17 mouse cellular contexts compared by ENCODE assay signal in the genomic region with DNA sequence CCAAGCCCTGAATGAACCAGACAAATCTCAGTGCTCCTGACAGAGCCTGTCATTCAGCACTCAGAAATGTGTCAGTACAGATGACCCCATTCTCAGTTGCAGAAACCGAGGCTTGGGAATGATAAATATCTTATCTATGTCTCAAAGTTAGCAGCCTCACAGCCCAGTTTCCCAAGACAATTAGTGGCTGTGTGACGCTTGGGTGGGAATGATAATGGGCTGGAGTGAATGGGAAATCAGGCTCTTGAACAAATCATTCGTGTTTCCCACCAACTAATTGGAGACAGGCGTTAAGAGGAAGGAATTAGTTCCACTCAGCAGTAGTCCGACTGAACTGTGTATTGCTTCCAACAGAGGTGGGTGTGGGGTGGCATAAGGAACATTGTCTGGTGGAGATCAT.
A peak's percentile ranks its signal among the peaks of the same experiment; 100 is the strongest.
DNase-seq lines count a peak whose midpoint lies in the region; ATAC-seq lines count a peak whose summit lies in the region.
"Had no signal": no experiment of that assay in that cellular context is flagged by ENCODE, and none has a peak within 500 bp of the region (broad histone marks: within the 10 kb centered on the region; RNA-seq: fewer than 3 reads in every experiment).

No protein-coding gene starts in this region.

- no peak overlapping the region for H3K4me3 ChIP-seq in forebrain, embryonic 12.5 days (replicated peaks)
- H3K4me3 ChIP-seq in forebrain, embryonic 10.5 days = no peak overlapping the region
- no peak overlapping the region for H3K4me3 ChIP-seq in hindbrain, embryonic 13.5 days
- no peak overlapping the region for H3K4me3 ChIP-seq in midbrain, embryonic 14.5 days (replicated peaks; ENCODE audit: low read depth, low read length)
- H3K4me3 ChIP-seq in kidney, embryonic 16.5 days (ENCODE audit: low read length) = no peak overlapping the region
- H3K4me3 ChIP-seq: heart, embryonic 15.5 days; limb, embryonic 13.5 days; liver, embryonic 15.5 days had no signal

- H3K9ac ChIP-seq in forebrain, embryonic 12.5 days = no peak overlapping the region
- no peak overlapping the region for H3K9ac ChIP-seq in hindbrain, embryonic 13.5 days
- H3K9ac ChIP-seq in midbrain, embryonic 14.5 days (replicated peaks; ENCODE audit: low read length) = no peak overlapping the region
- no peak overlapping the region for H3K9ac ChIP-seq in kidney, embryonic 16.5 days (replicated peaks; ENCODE audit: low read length)
- H3K9ac ChIP-seq: heart, embryonic 15.5 days; limb, embryonic 13.5 days; liver, embryonic 15.5 days had no signal

- H3K4me1 ChIP-seq in forebrain, embryonic 12.5 days = peaks cover 19% of the 10 kb centered on the region
- peaks cover 33% of the 10 kb centered on the region for H3K4me1 ChIP-seq in forebrain, embryonic 10.5 days
- peaks cover 13% of the 10 kb centered on the region for H3K4me1 ChIP-seq in hindbrain, embryonic 13.5 days (replicated peaks)
- H3K4me1 ChIP-seq in midbrain, embryonic 14.5 days (ENCODE audit: control insufficient read depth, insufficient read depth, low read length) = peaks cover 22% of the 10 kb centered on the region
- no peaks in the 10 kb centered on the region for H3K4me1 ChIP-seq in kidney, embryonic 16.5 days (ENCODE audit: insufficient read depth, low read length)
- H3K4me1 ChIP-seq: heart, embryonic 15.5 days; limb, embryonic 13.5 days; liver, embryonic 15.5 days had no signal

- DNase-seq in forebrain, embryonic 10.5 days (ENCODE audit: extremely low spot score, low spot score) = no peak
- peak; percentile 62 for DNase-seq in midbrain, embryonic 14.5 days
- DNase-seq in retina, postnatal 1 day = peak; percentile 91
- DNase-seq in heart, adult 18-20 months = no peak
- DNase-seq: cerebellum, adult 11-12 months; cerebellum, postnatal 36 days; heart, adult 11 months; lung, postnatal 14 days; thymus, postnatal 36 days had no signal

- H3K27me3 ChIP-seq in forebrain, embryonic 12.5 days = peaks cover 9% of the 10 kb centered on the region
- peaks cover 30% of the 10 kb centered on the region for H3K27me3 ChIP-seq in forebrain, embryonic 10.5 days (ENCODE audit: poor library complexity, severe bottlenecking)
- H3K27me3 ChIP-seq in hindbrain, embryonic 13.5 days = peaks cover 55% of the 10 kb centered on the region
- H3K27me3 ChIP-seq in midbrain, embryonic 14.5 days (ENCODE audit: control insufficient read depth, insufficient read depth, low read length) = peaks cover 31% of the 10 kb centered on the region
- no peaks in the 10 kb centered on the region for H3K27me3 ChIP-seq in kidney, embryonic 16.5 days (ENCODE audit: insufficient read depth, low read length)
- H3K27me3 ChIP-seq: heart, embryonic 15.5 days; limb, embryonic 13.5 days; liver, embryonic 15.5 days had no signal

- no peak overlapping the region for H3K27ac ChIP-seq in forebrain, embryonic 12.5 days
- no peak overlapping the region for H3K27ac ChIP-seq in forebrain, embryonic 10.5 days
- no peak overlapping the region for H3K27ac ChIP-seq in hindbrain, embryonic 13.5 days
- H3K27ac ChIP-seq in midbrain, embryonic 14.5 days (replicated peaks; ENCODE audit: low read depth, low read length) = no peak overlapping the region
- H3K27ac ChIP-seq in kidney, embryonic 16.5 days (ENCODE audit: low read length) = no peak overlapping the region
- H3K27ac ChIP-seq: heart, embryonic 15.5 days; limb, embryonic 13.5 days; liver, embryonic 15.5 days; stomach, postnatal 0 days had no signal

- no peak overlapping the region for H3K4me2 ChIP-seq in forebrain, embryonic 12.5 days
- H3K4me2 ChIP-seq in hindbrain, embryonic 13.5 days = no peak overlapping the region
- H3K4me2 ChIP-seq in midbrain, embryonic 14.5 days (ENCODE audit: low read length) = no peak overlapping the region
- no peak overlapping the region for H3K4me2 ChIP-seq in kidney, embryonic 16.5 days (replicated peaks; ENCODE audit: low read depth, low read length)
- H3K4me2 ChIP-seq: heart, embryonic 15.5 days; limb, embryonic 13.5 days; liver, embryonic 15.5 days had no signal

- no peaks in the 10 kb centered on the region for H3K36me3 ChIP-seq in forebrain, embryonic 12.5 days (replicated peaks)
- no peaks in the 10 kb centered on the region for H3K36me3 ChIP-seq in forebrain, embryonic 10.5 days (replicated peaks)
- H3K36me3 ChIP-seq in hindbrain, embryonic 13.5 days = no peaks in the 10 kb centered on the region
- H3K36me3 ChIP-seq in midbrain, embryonic 14.5 days (ENCODE audit: control insufficient read depth, insufficient read depth, low read length) = no peaks in the 10 kb centered on the region
- H3K36me3 ChIP-seq in kidney, embryonic 16.5 days (ENCODE audit: insufficient read depth, low read length) = no peaks in the 10 kb centered on the region
- H3K36me3 ChIP-seq: heart, embryonic 15.5 days; limb, embryonic 13.5 days; liver, embryonic 15.5 days had no signal

- 2% methylated on average over 5 of the region's 5 CpGs for WGBS in forebrain, embryonic 12.5 days
- 4% methylated on average over 5 of the region's 5 CpGs for WGBS in forebrain, embryonic 10.5 days
- WGBS in hindbrain, embryonic 13.5 days = 10% methylated on average over 5 of the region's 5 CpGs
- WGBS in midbrain, embryonic 14.5 days = under 1% methylated on average over 5 of the region's 5 CpGs
- WGBS in kidney, embryonic 16.5 days = 35% methylated on average over 5 of the region's 5 CpGs

- ATAC-seq in forebrain, embryonic 12.5 days (ENCODE audit: low FRiP score) = peak; percentile 75
- ATAC-seq in hindbrain, embryonic 13.5 days (ENCODE audit: low FRiP score) = peak; percentile 52; the same call in 1 of the 2 replicates
- ATAC-seq in midbrain, embryonic 14.5 days (ENCODE audit: low FRiP score, low TSS enrichment) = 0 out of 2 replicates have a peak, but pooled peaks have one; percentile 18
- no peak for ATAC-seq in kidney, embryonic 16.5 days (ENCODE audit: low FRiP score, low TSS enrichment)
- ATAC-seq in inflammation-experienced regulatory T-cells, adult 6 months = no peak

- no peaks in the 10 kb centered on the region for H3K9me3 ChIP-seq in forebrain, embryonic 12.5 days
- H3K9me3 ChIP-seq in forebrain, embryonic 10.5 days = no peaks in the 10 kb centered on the region
- no peaks in the 10 kb centered on the region for H3K9me3 ChIP-seq in hindbrain, embryonic 13.5 days
- H3K9me3 ChIP-seq in midbrain, embryonic 14.5 days (ENCODE audit: control insufficient read depth, low read length) = no peaks in the 10 kb centered on the region
- H3K9me3 ChIP-seq in kidney, embryonic 16.5 days (ENCODE audit: low read length) = no peaks in the 10 kb centered on the region
- H3K9me3 ChIP-seq: heart, embryonic 15.5 days; limb, embryonic 13.5 days; liver, embryonic 15.5 days had no signal

Comparison
In these comparisons a context has a peak if more than half of its experiments do, and no peak if none do; other contexts are left out.
1. ATAC-seq: peak in forebrain, embryonic 12.5 days (single experiment), hindbrain, embryonic 13.5 days (single experiment) and midbrain, embryonic 14.5 days (single experiment); none in kidney, embryonic 16.5 days (single experiment) and inflammation-experienced regulatory T-cells, adult 6 months (single experiment).
2. DNase-seq: peak in midbrain, embryonic 14.5 days (single experiment) and retina, postnatal 1 day (single experiment); none in forebrain, embryonic 10.5 days (single experiment) and heart, adult 18-20 months (0 of 2).